Mouse (Mus musculus) neural tube, embryonic 14.5 days (tissue): ENCODE results near the gene Rbbp4. TPM values are rescaled to one million over a fixed set of nuclear protein-coding genes. Genes with fewer than 3 reads are reported as not detected.

Experiments used
- ATAC-seq: fragments of 200-750 bp; cut with Nextera tagmentation; 2 replicates; pipeline ENCODE4 v1.8.0; 2017; ENCODE audit warnings: low read depth, mild to moderate bottlenecking, moderate TSS enrichment, moderate library complexity
- H3K27ac ChIP-seq: fragments of 300-500 bp; sonication (generic); 2 replicates; pipeline ENCODE4 v1.5.1; 2014; ENCODE audit warnings: low read depth, mild to moderate bottlenecking, control low read depth, low read length, moderate library complexity, mixed read lengths
- H3K27me3 ChIP-seq: fragments of 300-500 bp; sonication (generic); 2 replicates; pipeline ENCODE4 v1.6.1; 2014; ENCODE audit warnings: low read length; ENCODE audit not compliant: control insufficient read depth, insufficient read depth
- H3K36me3 ChIP-seq: fragments of 300-500 bp; sonication (generic); 2 replicates; pipeline ENCODE4 v1.6.1; 2014; ENCODE audit warnings: low read length, mixed read lengths; ENCODE audit not compliant: control insufficient read depth, insufficient read depth
- H3K4me1 ChIP-seq: fragments of 300-500 bp; sonication (generic); 2 replicates; pipeline ENCODE4 v1.6.1; 2014; ENCODE audit warnings: low read length; ENCODE audit not compliant: control insufficient read depth, insufficient read depth
- H3K4me2 ChIP-seq: fragments of 300-500 bp; sonication (generic); 2 replicates; pipeline ENCODE4 v1.6.1; 2014; ENCODE audit warnings: mild to moderate bottlenecking, low read depth, low read length, control low read depth
- H3K4me3 ChIP-seq: fragments of 300-500 bp; sonication (generic); 2 replicates; pipeline ENCODE4 v1.5.1; 2014; ENCODE audit warnings: low read depth, low read length, control low read depth, mixed read lengths
- H3K9ac ChIP-seq: fragments of 300-500 bp; sonication (generic); replicated peaks from 2 replicates; pipeline ENCODE4 v1.6.1; 2014; ENCODE audit warnings: low read depth, mild to moderate bottlenecking, control low read depth, low read length, mixed read lengths
- H3K9me3 ChIP-seq: fragments of 300-500 bp; sonication (generic); 2 replicates; pipeline ENCODE4 v1.6.1; 2016; ENCODE audit warnings: low read length; ENCODE audit not compliant: control insufficient read depth
- WGBS: fragments of 180-500 bp; shearing (Covaris S2); extraction: QIAGEN DNeasy Blood & Tissue Kit; methylation state at CpG from one replicate; pipeline ENCODE4 v1.1.7; 2014; 5-methylcytosine and 5-hydroxymethylcytosine counted together
- polyA plus RNA-seq: library from polyadenylated mRNA; unstranded; fragments of >200 nt; fragmentation: Nextera tagmentation; extraction: Ambion mirVana; gene quantifications from 2 replicates; pipeline ENCODE4 v1.2.1, GENCODE M21; 2014

Gene Rbbp4
- polyA plus RNA-seq, 1 experiment from 2014 or later = 231 TPM

DNA sequence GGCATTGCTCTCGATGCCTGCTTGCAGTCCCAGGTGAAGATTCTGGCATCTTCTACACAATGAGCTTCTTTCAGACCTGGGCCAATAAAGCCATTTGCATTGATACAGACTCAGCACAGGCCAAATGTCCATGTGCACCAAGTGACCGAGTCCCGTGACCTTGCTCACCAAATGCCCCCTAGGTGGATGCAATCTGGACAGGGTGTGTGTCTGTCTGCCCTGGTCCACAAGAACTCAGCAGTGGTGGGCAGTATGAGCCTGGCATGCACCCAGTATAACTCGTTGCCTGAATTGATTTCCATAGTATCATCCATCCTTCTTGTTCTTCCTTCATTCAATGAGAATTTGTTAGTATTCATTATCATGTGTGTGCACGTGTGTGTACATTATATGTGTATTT is 51.9 kb downstream of the Rbbp4 start:
- Histone ChIP-seq H3K36me3 (no peaks in the 10 kb centered on the region), H3K4me3 (no peak overlapping the region), H3K4me1 (peaks cover 12% of the 10 kb centered on the region), H3K27ac (no peak overlapping the region), H3K9ac (no peak overlapping the region), H3K27me3 (0 out of 2 replicates have a peak, but pooled peaks cover 2% of the 10 kb centered on the region), H3K4me2 (no peak overlapping the region), H3K9me3 (no peaks in the 10 kb centered on the region)
- ATAC-seq = no peak
- 73% methylated on average over 5 of the region's 5 CpGs for WGBS

GRCm38 (mm10) chr4:129282786-129283185 is 52.4 kb downstream of the Rbbp4 start:
- Histone ChIP-seq H3K4me3 (no peak overlapping the region), H3K4me2 (no peak overlapping the region), H3K36me3 (no peaks in the 10 kb centered on the region), H3K9ac (no peak overlapping the region), H3K27me3 (0 out of 2 replicates have a peak, but pooled peaks cover 2% of the 10 kb centered on the region), H3K4me1 (peaks cover 12% of the 10 kb centered on the region), H3K27ac (no peak overlapping the region), H3K9me3 (no peaks in the 10 kb centered on the region)
- ATAC-seq = no peak
- WGBS = 85% methylated on average over 5 of the region's 5 CpGs

DNA sequence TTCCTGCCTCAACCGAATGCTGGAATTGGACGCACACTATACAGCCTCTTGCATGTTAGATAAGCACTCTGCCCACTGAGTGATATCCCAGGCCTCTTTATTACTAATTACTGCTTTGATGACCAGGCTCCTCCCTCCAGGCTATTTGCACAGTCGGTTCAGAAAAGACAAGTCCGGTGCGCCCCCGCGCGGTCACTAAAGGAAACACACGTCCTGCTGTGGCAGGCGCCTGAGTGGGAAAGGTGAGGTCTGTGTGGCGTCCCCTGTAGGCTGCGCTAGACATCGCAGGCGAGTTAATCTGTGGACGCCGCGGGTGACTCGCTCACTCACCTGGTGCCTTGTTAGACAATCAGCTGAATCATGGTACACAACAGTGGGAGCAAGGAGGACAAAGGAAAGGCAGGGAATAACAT is 58.7 kb downstream of the Rbbp4 start:
- WGBS = 4% methylated on average over 18 of the region's 18 CpGs
- H3K27me3 ChIP-seq = no peaks in the 10 kb centered on the region
- H3K27ac ChIP-seq = no peak overlapping the region
- H3K9ac ChIP-seq = no peak overlapping the region
- H3K4me1 ChIP-seq = no peaks in the 10 kb centered on the region
- H3K9me3 ChIP-seq = no peaks in the 10 kb centered on the region
- H3K36me3 ChIP-seq = no peaks in the 10 kb centered on the region
- no peak overlapping the region for H3K4me2 ChIP-seq
- peak; percentile 63 for ATAC-seq
- H3K4me3 ChIP-seq = no peak overlapping the region

DNA sequence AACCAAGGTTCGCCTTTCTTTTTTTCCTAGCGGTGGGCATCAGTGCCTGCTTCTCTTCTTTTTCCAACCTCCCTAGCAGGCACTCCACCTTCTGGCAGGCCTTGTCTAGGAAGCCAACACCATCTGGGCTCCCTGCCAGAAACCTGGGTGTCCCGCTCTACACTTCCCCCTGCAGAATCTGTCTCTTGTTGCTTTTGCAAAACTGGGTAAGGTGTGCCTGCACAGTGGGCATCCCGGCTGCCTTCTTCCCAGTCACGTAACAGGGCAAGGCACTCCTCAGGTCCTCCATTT is 62.5 kb downstream of the Rbbp4 start:
- H3K4me2 ChIP-seq = no peak overlapping the region
- H3K27me3 ChIP-seq = no peaks in the 10 kb centered on the region
- H3K4me3 ChIP-seq = no peak overlapping the region
- H3K9me3 ChIP-seq = no peaks in the 10 kb centered on the region
- no peak for ATAC-seq
- WGBS = 48% methylated on average over 5 of the region's 5 CpGs
- H3K9ac ChIP-seq = no peak overlapping the region
- H3K36me3 ChIP-seq = no peaks in the 10 kb centered on the region
- H3K4me1 ChIP-seq = no peaks in the 10 kb centered on the region
- no peak overlapping the region for H3K27ac ChIP-seq

DNA sequence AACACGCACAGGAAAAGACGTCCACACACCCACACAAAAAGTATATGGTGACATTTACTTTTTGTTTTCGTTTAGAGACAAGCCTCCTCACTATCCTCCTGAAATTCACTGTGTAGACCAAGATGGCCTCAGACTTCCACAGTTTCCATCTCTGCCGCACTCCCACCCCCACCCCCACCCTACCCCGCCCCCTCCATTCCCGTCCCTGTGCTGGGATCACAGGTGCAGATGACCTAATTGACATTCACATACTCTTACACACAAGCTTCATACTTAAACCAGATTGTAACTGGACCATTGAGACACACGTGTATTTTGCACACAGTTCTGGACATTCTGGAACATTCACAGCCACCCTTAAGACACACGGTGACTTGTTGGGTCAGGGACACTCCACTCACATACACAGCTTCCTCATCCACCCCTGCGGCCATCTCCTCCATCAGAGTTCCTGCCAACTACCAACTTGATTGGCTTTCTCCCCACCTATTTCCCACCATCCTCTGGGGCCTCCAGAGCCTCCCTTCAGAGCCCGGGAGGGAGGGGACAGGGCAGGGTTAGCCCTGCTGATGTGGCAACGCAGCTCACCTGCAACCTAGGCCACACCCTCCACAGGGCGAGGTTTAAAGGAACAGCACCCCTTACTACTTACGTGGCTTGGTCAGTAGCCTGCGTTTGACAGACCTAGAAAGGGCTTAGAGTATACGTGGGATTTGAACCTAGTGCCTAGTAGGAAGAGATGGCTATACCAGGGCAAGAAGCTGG is 63.0 kb downstream of the Rbbp4 start:
- Histone ChIP-seq H3K36me3 (no peaks in the 10 kb centered on the region), H3K4me2 (no peak overlapping the region), H3K9ac (no peak overlapping the region), H3K27me3 (no peaks in the 10 kb centered on the region), H3K9me3 (no peaks in the 10 kb centered on the region), H3K4me1 (no peaks in the 10 kb centered on the region), H3K4me3 (no peak overlapping the region), H3K27ac (no peak overlapping the region)
- ATAC-seq = no peak
- 25% methylated on average over 15 of the region's 15 CpGs for WGBS

- Histone ChIP-seq H3K4me1 (no peaks in the 10 kb centered on the region), H3K4me2 (no peak overlapping the region), H3K9ac (no peak overlapping the region), H3K27me3 (no peaks in the 10 kb centered on the region), H3K27ac (no peak overlapping the region), H3K9me3 (no peaks in the 10 kb centered on the region), H3K36me3 (no peaks in the 10 kb centered on the region), H3K4me3 (no peak overlapping the region)
- WGBS = 44% methylated on average over 1 of the region's 1 CpGs
- ATAC-seq = no peak
Observed at GRCm38 (mm10) chr4:129268698-129269097, 66.5 kb downstream of the Rbbp4 start.

DNA sequence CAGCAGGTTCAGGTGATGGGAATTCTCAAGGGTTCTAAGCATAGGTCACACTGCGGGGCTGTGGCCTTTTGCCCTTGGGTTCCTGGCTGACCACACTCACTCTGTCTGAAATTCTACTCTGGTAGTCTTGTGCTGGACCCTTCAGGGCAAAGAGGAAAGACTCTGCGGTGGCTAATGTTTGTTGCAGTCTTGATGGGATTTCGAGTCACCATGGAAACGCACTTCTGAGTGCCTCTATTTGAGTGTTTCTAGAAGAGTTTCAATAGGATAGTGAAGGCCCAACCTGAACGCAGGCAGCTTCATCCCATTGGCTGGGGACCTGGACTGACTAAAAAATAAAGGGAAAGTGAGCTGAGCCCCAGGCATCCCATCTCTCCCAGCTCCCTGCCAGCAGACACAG is 68.3 kb downstream of the Rbbp4 start:
- no peaks in the 10 kb centered on the region for H3K9me3 ChIP-seq

GRCm38 (mm10) chr4:129266191-129266590 is 69.0 kb downstream of the Rbbp4 start:
- Histone ChIP-seq H3K27ac (no peak overlapping the region), H3K27me3 (no peaks in the 10 kb centered on the region), H3K4me2 (no peak overlapping the region), H3K9ac (no peak overlapping the region), H3K4me3 (no peak overlapping the region), H3K9me3 (no peaks in the 10 kb centered on the region), H3K36me3 (no peaks in the 10 kb centered on the region), H3K4me1 (no peaks in the 10 kb centered on the region)
- no peak for ATAC-seq
- 90% methylated on average over 4 of the region's 4 CpGs for WGBS

More for the DNA sequence above, 68.3 kb downstream of the Rbbp4 start:
- no peak overlapping the region for H3K4me2 ChIP-seq
- no peak overlapping the region for H3K9ac ChIP-seq
- no peaks in the 10 kb centered on the region for H3K36me3 ChIP-seq
- no peak overlapping the region for H3K4me3 ChIP-seq
- H3K27me3 ChIP-seq = no peaks in the 10 kb centered on the region
- no peak for ATAC-seq
- 68% methylated on average over 5 of the region's 5 CpGs for WGBS
- H3K4me1 ChIP-seq = no peaks in the 10 kb centered on the region
- H3K27ac ChIP-seq = no peak overlapping the region

GRCm38 (mm10) chr4:129263225-129264021 is 71.7 kb downstream of the Rbbp4 start:
- Histone ChIP-seq H3K4me3 (no peak overlapping the region), H3K27me3 (no peaks in the 10 kb centered on the region), H3K9me3 (no peaks in the 10 kb centered on the region), H3K4me1 (no peaks in the 10 kb centered on the region), H3K27ac (no peak overlapping the region), H3K9ac (no peak overlapping the region), H3K4me2 (no peak overlapping the region), H3K36me3 (no peaks in the 10 kb centered on the region)
- 42% methylated on average over 19 of the region's 19 CpGs for WGBS
- no peak for ATAC-seq
